Mouse (Mus musculus): ENCODE measurements around the gene Zbtb9. TPM values are rescaled to one million over a fixed set of nuclear protein-coding genes. Genes with fewer than 3 reads are reported as not detected.
A peak's percentile ranks its signal among the peaks of the same experiment; 100 is the strongest.

The Zbtb9 gene
- polyA plus RNA-seq, 1 experiment from 2014 or later, result 9.2 TPM

GRCm38 (mm10) chr17:26938731-26939130 lies 34.2 kb upstream of the Zbtb9 start:
- no peaks in the 10 kb centered on the region for H3K9me3 ChIP-seq (replicated peaks)
- H3K36me3 ChIP-seq, result peaks cover 40% of the 10 kb centered on the region
- ATAC-seq, result no peak
- no peaks in the 10 kb centered on the region for H3K27me3 ChIP-seq (replicated peaks)
- H3K27ac ChIP-seq, result peak overlapping the region; percentile 86
- WGBS (ENCODE audit: insufficient replicate concordance), result under 1% methylated on average over 22 of the region's 22 CpGs
- H3K4me2 ChIP-seq, result peak overlapping the region; percentile 97
- peak overlapping the region; percentile 84 for H3K9ac ChIP-seq
- H3K4me1 ChIP-seq, result peaks cover 53% of the 10 kb centered on the region
- H3K4me3 ChIP-seq, result peak overlapping the region; percentile 73

DNA sequence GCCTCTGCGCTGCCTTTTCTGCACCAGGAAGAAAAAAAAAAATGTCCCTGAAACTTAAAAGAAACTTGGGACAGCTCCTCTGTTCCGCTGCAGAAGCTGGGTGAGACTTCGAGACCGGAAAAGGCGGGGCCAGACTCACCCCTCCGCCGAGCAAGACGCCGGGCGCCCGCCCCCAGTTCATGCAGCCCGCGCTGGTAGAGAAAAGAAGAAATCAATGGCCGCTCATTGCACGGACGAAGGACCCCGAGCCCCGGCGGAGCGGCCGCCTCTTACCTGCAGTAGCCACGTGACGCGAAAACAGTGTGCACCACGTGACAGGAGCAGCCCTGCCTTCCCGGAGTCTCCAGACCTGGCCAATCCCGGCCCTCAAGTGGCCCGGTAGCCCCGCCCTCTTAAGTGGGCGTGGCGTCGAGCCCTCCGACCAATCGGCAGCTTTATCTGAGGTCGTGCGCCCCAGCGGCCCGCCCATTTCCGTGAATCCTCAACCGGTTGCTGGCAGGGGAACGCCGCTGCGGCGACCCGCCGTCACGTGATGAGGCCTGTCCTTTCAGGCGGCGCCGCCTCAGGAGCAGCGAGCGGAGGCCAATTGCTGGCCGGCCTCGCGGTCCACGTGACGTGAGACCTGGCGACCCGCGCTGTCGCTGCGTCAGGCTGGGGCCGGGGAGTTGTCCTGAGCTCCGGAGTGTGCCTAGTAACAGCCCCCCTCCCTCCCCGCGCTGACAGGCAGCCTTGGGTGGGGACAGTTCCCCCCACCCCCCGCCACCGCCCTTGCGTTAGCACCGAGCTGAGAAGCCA lies 33.6 kb upstream of the Zbtb9 start, which contains the start of gene Cuta:
TSS of gene Cuta (minus strand) at position 392 of the 795 bp plus-strand sequence.
- peak within 1 kb of the TSS; percentile 97 for H3K4me2 ChIP-seq
- peak within 1 kb of the TSS; percentile 90 for H3K9ac ChIP-seq
- no peaks in the 10 kb centered on the region; the same call in 1 of the 2 replicates for H3K27me3 ChIP-seq (replicated peaks)
- peak within 1 kb of the TSS; percentile 73 for H3K4me3 ChIP-seq
- WGBS (ENCODE audit: insufficient replicate concordance), result under 1% methylated on average over 70 of the region's 70 CpGs
- ATAC-seq, result peak; percentile 91
- H3K27ac ChIP-seq, result peak within 1 kb of the TSS; percentile 96
- peaks cover 36% of the 10 kb centered on the region for H3K36me3 ChIP-seq
- no peaks in the 10 kb centered on the region for H3K9me3 ChIP-seq (replicated peaks)
- H3K4me1 ChIP-seq, result peaks cover 47% of the 10 kb centered on the region

DNA sequence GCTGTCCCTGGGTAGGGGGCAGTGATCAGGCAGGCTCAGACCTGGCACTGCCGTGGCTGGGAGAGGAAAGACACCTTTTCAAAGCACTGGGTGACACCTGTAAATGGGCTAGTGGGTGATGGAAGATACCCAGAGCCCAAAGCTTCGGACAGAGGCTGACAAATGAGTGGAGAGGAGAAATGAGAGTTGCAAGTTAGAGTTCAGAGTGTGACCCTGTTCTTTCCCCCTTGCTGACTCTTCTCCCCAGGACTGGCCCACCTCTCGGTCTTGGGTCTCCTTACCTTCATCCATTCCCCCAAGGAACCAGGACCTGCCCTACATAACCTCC lies 33.0 kb upstream of the Zbtb9 start:
- Histone ChIP-seq H3K4me3 (peak overlapping the region; percentile 73), H3K4me1 (peaks cover 47% of the 10 kb centered on the region), H3K9me3 (replicated peaks) (no peaks in the 10 kb centered on the region), H3K27ac (peak overlapping the region; percentile 96), H3K36me3 (peaks cover 30% of the 10 kb centered on the region), H3K4me2 (peak overlapping the region; percentile 97), H3K9ac (peak overlapping the region; percentile 90), H3K27me3 (replicated peaks) (no peaks in the 10 kb centered on the region; the same call in 1 of the 2 replicates)
- 11% methylated on average over 3 of the region's 3 CpGs for WGBS (ENCODE audit: insufficient replicate concordance)
- ATAC-seq, result no peak

DNA sequence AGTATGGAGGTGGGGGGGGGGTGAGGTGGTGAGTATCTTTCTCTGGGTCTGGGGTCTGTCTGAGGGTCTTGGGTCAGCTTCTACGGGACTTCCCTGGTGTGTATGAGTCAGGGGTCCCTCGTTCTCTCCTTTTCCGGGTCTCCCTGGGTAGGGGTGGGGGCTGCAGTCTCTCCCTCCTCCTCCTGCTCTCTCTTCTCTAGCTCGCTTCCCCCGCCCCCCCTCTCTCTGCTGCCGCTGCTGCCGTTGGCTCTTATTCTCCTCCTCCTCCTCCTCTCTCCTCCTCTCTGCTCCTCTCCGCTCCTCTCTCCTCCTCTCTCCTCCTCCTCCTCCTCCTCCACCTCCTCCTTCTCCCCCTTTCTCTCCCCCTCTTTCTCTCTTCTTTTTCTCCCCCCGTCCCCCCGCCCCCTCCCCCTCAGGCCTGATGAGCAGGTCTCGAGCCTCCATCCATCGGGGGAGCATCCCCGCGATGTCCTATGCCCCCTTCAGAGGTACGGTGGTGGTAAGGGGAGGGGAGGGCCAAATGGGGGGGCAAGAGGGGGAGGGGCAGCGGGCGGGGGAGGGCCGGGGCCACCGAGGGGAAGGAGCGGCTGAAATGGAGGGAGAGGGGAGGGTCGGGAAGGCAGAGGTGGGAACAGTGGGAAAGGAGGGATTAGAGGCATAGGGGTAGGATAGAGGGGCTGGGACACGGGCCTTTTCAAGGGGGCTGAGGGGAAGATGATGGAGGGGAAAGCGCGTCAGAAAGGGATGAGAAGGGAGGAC lies 31.8 kb upstream of the Zbtb9 start, which contains the start of gene Syngap1:
TSS of gene Syngap1 (plus strand) at position 223 of the 759 bp plus-strand sequence.
- ATAC-seq, result no peak
- 8% methylated on average over 21 of the region's 24 CpGs for WGBS (ENCODE audit: insufficient replicate concordance)
- peak within 1 kb of the TSS; percentile 90 for H3K9ac ChIP-seq
- peaks cover 17% of the 10 kb centered on the region for H3K36me3 ChIP-seq
- peak within 1 kb of the TSS; percentile 96 for H3K27ac ChIP-seq
- H3K9me3 ChIP-seq (replicated peaks), result no peaks in the 10 kb centered on the region
- peaks cover 53% of the 10 kb centered on the region for H3K4me1 ChIP-seq
- peaks cover 5% of the 10 kb centered on the region for H3K27me3 ChIP-seq (replicated peaks)
- peak within 1 kb of the TSS; percentile 97 for H3K4me2 ChIP-seq
- peak within 1 kb of the TSS; percentile 73 for H3K4me3 ChIP-seq

- Histone ChIP-seq H3K36me3 (peaks cover 9% of the 10 kb centered on the region), H3K9ac (peak overlapping the region; percentile 69; the same call in 1 of the 2 replicates), H3K4me2 (peak overlapping the region; percentile 97), H3K4me3 (peak overlapping the region; percentile 58), H3K27ac (0 out of 2 replicates have a peak overlapping the region, but pooled peaks have one; percentile 96), H3K9me3 (replicated peaks) (no peaks in the 10 kb centered on the region), H3K4me1 (peaks cover 60% of the 10 kb centered on the region), H3K27me3 (replicated peaks) (peaks cover 13% of the 10 kb centered on the region)
- no peak for ATAC-seq
- WGBS (ENCODE audit: insufficient replicate concordance), result 6% methylated on average over 4 of the region's 4 CpGs
Measured at GRCm38 (mm10) chr17:26941841-26942570, 31.0 kb upstream of the Zbtb9 start.

DNA sequence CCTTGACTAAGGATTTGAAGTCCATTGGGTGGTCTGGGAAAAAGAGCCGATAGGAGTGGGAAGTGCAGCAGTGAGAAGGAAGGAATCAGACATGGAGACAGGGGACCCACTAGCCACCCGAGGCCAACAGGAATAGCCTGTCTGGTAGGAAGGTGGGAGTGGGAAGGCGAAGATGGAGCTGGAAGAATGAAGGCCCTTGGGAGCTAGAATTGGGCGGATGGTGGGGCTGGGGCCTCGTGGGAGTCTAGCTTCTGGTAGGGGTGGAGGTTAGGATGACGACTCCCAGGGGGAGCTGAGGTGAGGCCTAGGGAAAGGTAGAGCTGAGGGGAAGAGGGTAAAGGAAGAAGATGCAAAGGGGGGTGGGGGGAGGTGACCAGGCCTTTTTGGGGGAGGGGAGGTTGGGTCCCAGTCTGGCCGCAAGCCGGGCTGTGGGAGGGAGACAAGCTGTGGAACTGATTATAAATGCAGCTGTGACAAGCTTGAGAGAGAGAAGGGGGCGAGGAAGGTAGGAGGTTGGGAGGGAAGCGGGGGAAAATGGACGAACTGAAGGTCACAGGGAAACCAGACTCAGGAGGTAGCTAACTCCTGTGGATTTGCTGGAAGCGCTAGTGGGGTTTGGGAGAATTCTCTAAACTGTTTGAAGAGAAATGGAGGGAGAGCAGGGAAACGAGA lies 27.0 kb upstream of the Zbtb9 start:
- H3K27me3 ChIP-seq (replicated peaks), result peaks cover 31% of the 10 kb centered on the region
- no peaks in the 10 kb centered on the region for H3K9me3 ChIP-seq (replicated peaks)
- H3K4me1 ChIP-seq, result peaks cover 67% of the 10 kb centered on the region
- H3K4me2 ChIP-seq, result peak overlapping the region; percentile 81
- no peak for ATAC-seq
- H3K36me3 ChIP-seq, result no peaks in the 10 kb centered on the region
- peak overlapping the region; percentile 70 for H3K9ac ChIP-seq
- 41% methylated on average over 13 of the region's 13 CpGs for WGBS (ENCODE audit: insufficient replicate concordance)
- peak overlapping the region; percentile 18; the same call in 1 of the 2 replicates for H3K27ac ChIP-seq
- H3K4me3 ChIP-seq, result peak overlapping the region; percentile 53

- Histone ChIP-seq H3K9me3 (replicated peaks) (no peaks in the 10 kb centered on the region), H3K4me3 (peak overlapping the region; percentile 53), H3K27me3 (replicated peaks) (peaks cover 34% of the 10 kb centered on the region), H3K36me3 (no peaks in the 10 kb centered on the region), H3K27ac (peak overlapping the region; percentile 18; the same call in 1 of the 2 replicates), H3K4me1 (peaks cover 67% of the 10 kb centered on the region), H3K9ac (peak overlapping the region; percentile 70), H3K4me2 (peak overlapping the region; percentile 81)
- 5% methylated on average over 37 of the region's 37 CpGs for WGBS (ENCODE audit: insufficient replicate concordance)
- ATAC-seq, result peak; percentile 40
Measured at GRCm38 (mm10) chr17:26946567-26946966, 26.4 kb upstream of the Zbtb9 start.

DNA sequence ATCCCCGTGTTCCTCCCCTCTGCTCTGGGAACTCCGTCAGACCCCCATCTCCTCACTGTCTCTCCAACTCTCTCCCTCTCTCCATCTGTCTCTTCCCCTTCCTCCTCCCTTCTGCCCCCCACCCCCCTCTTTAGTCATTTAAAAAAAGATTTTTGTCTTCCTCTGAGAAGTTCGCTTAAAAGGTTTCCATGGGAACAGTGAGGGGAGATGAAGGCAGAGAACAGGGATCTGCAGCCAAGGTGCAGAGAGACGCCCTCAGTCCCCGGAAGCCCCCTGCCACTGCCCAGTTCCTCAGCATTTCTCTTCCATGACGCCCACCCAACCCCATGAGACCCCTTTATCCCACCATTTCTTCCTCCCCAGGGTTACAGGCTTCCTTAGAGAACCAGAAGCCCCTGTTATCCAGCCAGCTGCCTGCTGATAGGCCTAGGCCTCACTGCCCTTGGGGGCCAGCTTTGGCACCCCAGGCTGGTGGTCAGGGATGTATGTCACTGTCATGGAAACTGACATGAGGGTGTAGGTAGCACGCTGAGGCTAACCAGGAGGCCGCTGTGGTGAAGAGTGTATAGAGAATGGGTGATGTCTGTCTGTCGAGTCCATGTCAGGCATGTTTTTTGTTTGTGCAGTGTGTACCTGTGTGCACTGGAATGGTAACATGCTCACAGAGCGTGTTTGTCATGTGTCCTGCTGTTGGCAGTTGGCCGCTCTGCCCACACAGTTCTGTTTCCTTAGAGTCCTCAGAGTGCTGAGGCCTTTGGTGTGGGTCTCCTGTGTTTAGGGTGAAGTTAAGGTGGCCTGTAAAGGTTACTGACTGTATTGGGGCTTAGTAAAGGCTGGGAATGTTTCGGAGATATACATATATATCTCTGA lies 25.5 kb upstream of the Zbtb9 start:
- H3K4me2 ChIP-seq, result peak overlapping the region; percentile 81
- peaks cover 67% of the 10 kb centered on the region for H3K4me1 ChIP-seq
- peak overlapping the region; percentile 53; the same call in 1 of the 2 replicates for H3K4me3 ChIP-seq
- whole genome bisulfite sequencing (ENCODE audit: insufficient replicate concordance), result 72% methylated on average over 12 of the region's 12 CpGs
- no peak overlapping the region; the same call in 1 of the 2 replicates for H3K9ac ChIP-seq
- no peaks in the 10 kb centered on the region for H3K9me3 ChIP-seq (replicated peaks)
- peaks cover 43% of the 10 kb centered on the region for H3K27me3 ChIP-seq (replicated peaks)
- no peak overlapping the region for H3K27ac ChIP-seq
- no peak for ATAC-seq
- no peaks in the 10 kb centered on the region for H3K36me3 ChIP-seq

GRCm38 (mm10) chr17:26948316-26949050 lies 24.5 kb upstream of the Zbtb9 start:
- Histone ChIP-seq H3K4me2 (peak overlapping the region; percentile 99), H3K4me1 (peaks cover 75% of the 10 kb centered on the region), H3K27me3 (replicated peaks) (peaks cover 53% of the 10 kb centered on the region), H3K9me3 (replicated peaks) (no peaks in the 10 kb centered on the region), H3K27ac (peak overlapping the region; percentile 55; the same call in 1 of the 2 replicates), H3K9ac (peak overlapping the region; percentile 83), H3K36me3 (no peaks in the 10 kb centered on the region), H3K4me3 (peak overlapping the region; percentile 72)
- no peak for ATAC-seq
- WGBS (ENCODE audit: insufficient replicate concordance), result under 1% methylated on average over 46 of the region's 87 CpGs

- peak overlapping the region; percentile 72 for H3K4me3 ChIP-seq
- H3K27me3 ChIP-seq (replicated peaks), result peaks cover 59% of the 10 kb centered on the region
- WGBS (ENCODE audit: insufficient replicate concordance), result 15% methylated on average over 13 of the region's 14 CpGs
- no peaks in the 10 kb centered on the region for H3K36me3 ChIP-seq
- H3K27ac ChIP-seq, result peak overlapping the region; percentile 55
- peaks cover 82% of the 10 kb centered on the region for H3K4me1 ChIP-seq
- H3K9me3 ChIP-seq (replicated peaks), result no peaks in the 10 kb centered on the region
- peak; percentile 23; the same call in 1 of the 2 replicates for ATAC-seq
- H3K9ac ChIP-seq, result peak overlapping the region; percentile 83
- peak overlapping the region; percentile 99 for H3K4me2 ChIP-seq
Measured at GRCm38 (mm10) chr17:26949051-26949577, 23.9 kb upstream of the Zbtb9 start.

Data from liver, embryonic 12.5 days (tissue).